Mouse (Mus musculus): ENCODE results near the gene Llgl2.

DNA sequence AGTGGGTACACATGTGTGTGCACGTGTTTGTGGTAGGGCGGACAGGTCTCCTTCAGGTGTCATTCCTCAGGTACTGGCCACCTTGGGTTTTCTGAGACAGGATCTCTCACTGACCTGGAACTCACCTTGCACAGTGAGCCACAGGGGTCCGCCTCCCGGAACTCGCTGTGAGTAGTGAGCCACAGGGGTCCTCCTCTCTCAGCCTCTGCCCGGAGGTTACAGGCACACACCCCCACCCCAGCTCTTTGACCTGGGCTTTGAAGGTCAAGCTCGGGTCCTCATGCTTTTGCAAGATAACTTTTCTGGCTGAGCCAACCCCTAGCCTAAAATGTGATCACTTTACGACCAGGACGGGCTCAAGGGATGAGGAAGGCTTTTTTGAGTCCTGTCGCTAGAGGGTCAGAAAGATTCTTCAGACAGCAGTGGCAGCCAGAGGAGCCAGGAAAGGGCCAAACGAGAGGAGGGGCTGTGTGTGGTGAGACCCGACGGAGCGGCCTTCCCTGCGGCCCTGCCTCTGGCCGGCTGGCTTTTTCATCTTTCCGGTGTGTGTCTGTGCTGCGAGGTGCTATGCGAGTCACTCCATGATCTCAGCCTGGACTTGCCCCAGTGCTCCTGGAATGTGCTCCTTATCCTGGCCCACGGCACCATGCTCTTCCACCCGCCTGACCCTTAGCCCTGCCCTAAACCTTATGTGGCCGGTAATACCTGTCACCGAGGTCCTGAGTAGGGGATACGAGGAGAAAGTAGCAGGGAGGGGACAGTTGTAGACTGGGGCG is 6.9 kb downstream of the Llgl2 start:
- no peak for TF ChIP-seq CTCF (IDR thresholded peaks at IDR 0.05)
- TF ChIP-seq POLR2A (IDR thresholded peaks at IDR 0.05; ENCODE audit: insufficient read depth, low read depth, low read length), result no peak
